Mouse (Mus musculus) frontal cortex, postnatal 14 days (tissue): Measurements from ENCODE around the gene Zdhhc21.

Source experiments
- DNase-seq, 2 experiments: peaks; one replicate each; pipeline ENCODE4 v3.0.0; 2022; ENCODE audit warnings: low spot score in 2 of 2

Zdhhc21 gene

GRCm38 (mm10) chr4:82859131-82860125 is at the start of gene Zdhhc21:
Zdhhc21 (minus strand) TSS chr4:82859958.
- peak; percentile 41 to 69 for DNase-seq

- DNase-seq: no peak
Observed at GRCm38 (mm10) chr4:82895227-82895626, 35.5 kb upstream of the Zdhhc21 start.

- no peak for DNase-seq
Observed at GRCm38 (mm10) chr4:82892247-82892646, 32.5 kb upstream of the Zdhhc21 start.

GRCm38 (mm10) chr4:82891566-82891965 is 31.8 kb upstream of the Zdhhc21 start:
- no peak for DNase-seq

GRCm38 (mm10) chr4:82891049-82891448 is 31.3 kb upstream of the Zdhhc21 start:
- DNase-seq: no peak

GRCm38 (mm10) chr4:82890585-82890984 is 30.8 kb upstream of the Zdhhc21 start:
- no peak for DNase-seq

GRCm38 (mm10) chr4:82886148-82886547 is 26.4 kb upstream of the Zdhhc21 start:
- no peak for DNase-seq

GRCm38 (mm10) chr4:82885535-82885913 is 25.8 kb upstream of the Zdhhc21 start:
- DNase-seq: no peak

GRCm38 (mm10) chr4:82884636-82885534 is 25.1 kb upstream of the Zdhhc21 start, which contains the start of gene Cer1:
Cer1 (minus strand) TSS chr4:82885148.
- no peak for DNase-seq

GRCm38 (mm10) chr4:82882500-82882899 is 22.7 kb upstream of the Zdhhc21 start:
- no peak for DNase-seq

- DNase-seq: no peak
Observed at GRCm38 (mm10) chr4:82881366-82881765, 21.6 kb upstream of the Zdhhc21 start.

GRCm38 (mm10) chr4:82880243-82880642 is 20.5 kb upstream of the Zdhhc21 start:
- no peak for DNase-seq

GRCm38 (mm10) chr4:82879152-82879551 is 19.4 kb upstream of the Zdhhc21 start:
- no peak for DNase-seq

- no peak for DNase-seq
Observed at GRCm38 (mm10) chr4:82876656-82877055, 16.9 kb upstream of the Zdhhc21 start.

- DNase-seq: no peak
Observed at GRCm38 (mm10) chr4:82875532-82875931, 15.8 kb upstream of the Zdhhc21 start.

- no peak for DNase-seq
Observed at GRCm38 (mm10) chr4:82874791-82875190, 15.0 kb upstream of the Zdhhc21 start.

GRCm38 (mm10) chr4:82872548-82872947 is 12.8 kb upstream of the Zdhhc21 start:
- DNase-seq: no peak

- DNase-seq: no peak
Observed at GRCm38 (mm10) chr4:82872121-82872520, 12.4 kb upstream of the Zdhhc21 start.

GRCm38 (mm10) chr4:82870931-82871330 is 11.2 kb upstream of the Zdhhc21 start:
- no peak for DNase-seq

GRCm38 (mm10) chr4:82867731-82868445 is 8.1 kb upstream of the Zdhhc21 start:
- no peak for DNase-seq

GRCm38 (mm10) chr4:82867111-82867510 is 7.4 kb upstream of the Zdhhc21 start:
- DNase-seq: no peak
